Mouse (Mus musculus): Measurements from ENCODE around the gene Mynn.
A peak's percentile ranks its signal among the peaks of the same experiment; 100 is the strongest.

Gene Mynn

DNA sequence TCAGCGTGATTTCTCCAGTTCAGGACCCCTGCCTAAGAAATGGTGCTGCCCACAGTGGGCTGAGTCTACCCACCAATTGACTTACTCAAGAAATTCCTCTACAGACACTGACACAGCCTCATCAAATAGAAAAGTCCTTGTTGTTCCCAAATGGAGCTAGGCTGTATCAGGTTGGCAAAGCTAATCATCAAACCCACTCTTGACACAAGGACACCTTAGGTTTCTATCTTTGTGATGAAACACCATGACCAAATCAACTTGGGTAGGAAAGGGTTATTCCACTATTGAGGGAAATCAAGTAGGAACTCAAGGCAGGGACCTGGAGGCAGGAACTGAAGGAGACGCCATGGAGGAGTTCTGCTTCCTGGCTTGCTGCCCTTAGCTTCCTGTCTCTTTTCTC, 42.3 kb downstream of the Mynn start, which contains the start of gene Lrriq4:
Gene Lrriq4, plus strand, starts transcription at position 301 of the 400 bp plus-strand sequence.
- no peak for DNase-seq (ENCODE audit: low spot score)

DNA sequence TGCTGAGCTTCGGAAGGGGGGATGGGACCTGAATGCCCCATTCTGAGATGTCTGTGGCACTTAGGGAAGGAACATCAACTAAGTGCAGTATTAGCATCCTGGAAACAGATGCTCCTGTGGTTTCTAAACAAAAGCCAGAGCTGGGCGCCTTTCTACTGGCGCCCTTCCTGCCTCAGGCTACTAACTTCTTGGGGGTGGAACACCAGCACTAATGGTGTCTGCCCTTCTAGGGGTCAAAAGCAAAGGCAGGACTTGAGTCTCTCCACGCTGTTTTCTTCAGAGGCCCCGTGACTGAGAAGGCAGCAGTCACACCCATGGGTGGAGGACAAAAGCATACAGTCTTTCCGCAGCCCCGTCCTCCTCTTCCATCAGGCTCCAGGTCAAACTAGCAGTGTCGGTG, 44.9 kb downstream of the Mynn start:
- no peak for DNase-seq (ENCODE audit: low spot score)

DNA sequence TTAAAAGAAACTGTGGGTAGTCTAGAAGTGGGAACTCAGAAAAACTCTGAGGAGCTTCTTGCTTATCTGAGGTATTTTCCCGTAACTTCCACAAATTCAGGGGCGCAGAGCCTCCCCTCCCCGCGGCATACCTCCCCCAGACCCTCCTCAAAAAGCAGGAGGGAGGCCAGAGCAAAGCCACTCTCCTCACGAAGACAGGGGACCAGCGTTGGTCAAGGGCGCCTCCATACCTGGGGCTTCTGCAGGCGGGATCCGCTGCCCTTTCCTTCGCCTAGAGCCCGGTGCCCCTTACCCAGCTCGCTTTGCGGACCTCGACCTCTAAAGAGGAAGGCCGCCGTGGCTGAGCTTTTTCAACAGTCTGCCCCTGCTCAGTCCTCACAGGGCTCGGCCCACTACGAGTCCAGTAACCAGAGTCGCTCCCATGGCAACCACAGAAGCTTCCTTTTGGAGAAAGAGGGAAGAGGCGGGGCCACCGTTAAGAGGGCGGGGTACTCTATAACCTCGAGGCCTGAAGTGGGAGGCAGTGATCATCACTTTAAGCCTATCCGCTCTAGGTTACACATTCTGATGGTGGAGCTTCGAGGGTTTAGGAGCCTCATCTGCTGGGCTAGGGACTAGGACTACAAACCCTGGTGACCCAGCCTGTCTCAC, 45.7 kb downstream of the Mynn start, which contains the start of gene Lrrc34:
Gene Lrrc34, minus strand, starts transcription at position 430 of the 651 bp plus-strand sequence.
- DNase-seq (ENCODE audit: low spot score), result peak; percentile 69

DNA sequence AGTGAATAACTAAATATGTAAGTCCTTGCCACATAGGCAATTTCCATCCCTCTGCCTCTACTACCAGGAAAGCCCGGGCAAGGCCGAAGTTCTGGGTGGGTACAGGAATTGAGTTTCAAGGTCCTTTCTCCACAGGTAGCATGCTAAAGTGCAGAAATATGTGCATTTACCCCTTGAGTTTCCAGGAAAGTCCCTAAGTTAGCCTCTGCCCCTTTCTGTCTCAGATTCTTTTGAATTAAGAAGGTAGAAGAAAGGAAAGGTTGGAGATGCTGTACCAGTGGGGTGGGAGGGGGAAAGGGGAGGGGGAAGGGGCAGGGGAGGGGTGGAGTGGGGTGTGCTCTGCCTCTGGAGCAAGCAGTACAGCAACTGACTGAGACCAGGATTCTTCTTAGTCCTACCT, 46.6 kb downstream of the Mynn start:
- DNase-seq (ENCODE audit: low spot score), result no peak

DNA sequence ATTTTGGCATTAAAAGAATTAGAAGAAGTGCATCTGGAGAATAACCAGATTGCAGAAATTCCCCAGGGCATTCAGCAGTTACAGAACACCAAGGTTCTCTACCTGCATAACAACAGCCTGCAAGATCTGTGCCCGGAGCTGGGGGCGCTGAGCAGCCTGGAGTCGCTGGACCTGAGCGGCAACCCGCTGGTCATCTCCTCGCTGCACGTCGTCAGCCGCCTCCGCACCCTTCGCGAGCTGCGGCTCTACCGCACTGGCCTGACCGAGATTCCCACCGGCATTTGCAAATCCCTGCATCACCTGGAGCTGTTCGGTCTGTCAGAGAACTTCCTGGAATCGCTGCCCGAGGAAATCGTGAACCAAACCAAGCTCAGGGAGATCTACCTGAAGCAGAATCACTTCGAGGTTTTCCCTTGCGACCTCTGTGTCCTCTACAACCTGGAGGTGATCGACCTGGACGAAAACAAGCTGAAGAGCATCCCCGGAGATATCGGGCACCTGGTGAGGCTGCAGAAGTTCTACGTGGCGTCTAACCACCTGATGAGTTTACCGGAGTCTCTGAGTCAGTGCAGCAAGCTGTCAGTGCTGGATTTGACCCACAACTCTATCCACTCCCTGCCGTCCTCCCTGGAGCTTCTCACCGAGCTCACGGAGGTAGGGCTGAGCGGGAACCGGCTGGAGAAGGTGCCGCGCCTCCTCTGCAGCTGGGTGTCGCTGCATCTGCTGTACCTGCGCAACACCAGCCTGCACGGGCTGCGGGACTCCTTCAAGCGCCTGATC, 48.4 kb downstream of the Mynn start:
- DNase-seq (ENCODE audit: low spot score), result peak; percentile 10

DNA sequence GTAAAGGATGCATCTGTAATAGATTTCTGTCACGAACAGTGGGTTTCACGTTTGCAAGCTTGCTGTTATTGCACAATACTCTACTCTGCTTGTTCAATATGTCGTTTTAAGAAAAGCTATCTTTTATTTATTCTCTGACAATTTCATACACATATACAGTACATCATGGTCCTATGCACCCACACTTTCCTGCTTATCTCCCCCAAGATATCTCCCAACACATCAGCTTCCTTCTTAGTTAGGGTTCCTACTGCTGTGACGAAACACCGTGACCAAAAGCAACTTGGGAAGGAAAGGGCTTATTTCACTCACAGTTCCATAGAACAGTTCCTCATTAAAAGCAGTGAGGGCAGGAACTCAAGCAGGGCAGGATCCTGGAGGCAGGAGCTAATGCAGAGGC, 54.1 kb downstream of the Mynn start:
- no peak for DNase-seq (ENCODE audit: low spot score)

DNA sequence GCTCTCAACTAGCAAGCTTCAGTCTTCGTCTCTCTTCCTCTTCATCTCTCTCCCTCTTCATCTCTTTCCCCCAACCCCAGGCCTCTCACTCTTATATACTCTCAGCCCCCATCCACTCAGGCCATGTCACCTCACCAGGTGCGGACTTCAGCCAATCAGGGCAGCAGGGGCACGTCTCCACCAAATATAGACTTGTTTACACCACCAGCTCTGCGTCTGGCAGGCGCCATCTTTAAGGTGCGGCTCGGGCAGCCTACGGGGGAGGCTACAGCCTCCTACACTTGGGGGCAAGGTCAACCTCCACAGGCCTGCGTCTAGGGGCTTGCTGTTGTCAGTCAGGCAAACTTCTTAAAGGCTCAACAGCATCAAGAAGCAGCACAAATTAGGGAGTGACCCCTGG, 56.6 kb downstream of the Mynn start:
- no peak for DNase-seq (ENCODE audit: low spot score)
